Mouse (Mus musculus): ENCODE data around the gene Gtf2h3.
"Not testable (repeated sequence)": the region's sequence is repeated elsewhere in the genome, so short reads cannot be mapped to it uniquely, and the experiment has no call there.

Gtf2h3 gene

DNA sequence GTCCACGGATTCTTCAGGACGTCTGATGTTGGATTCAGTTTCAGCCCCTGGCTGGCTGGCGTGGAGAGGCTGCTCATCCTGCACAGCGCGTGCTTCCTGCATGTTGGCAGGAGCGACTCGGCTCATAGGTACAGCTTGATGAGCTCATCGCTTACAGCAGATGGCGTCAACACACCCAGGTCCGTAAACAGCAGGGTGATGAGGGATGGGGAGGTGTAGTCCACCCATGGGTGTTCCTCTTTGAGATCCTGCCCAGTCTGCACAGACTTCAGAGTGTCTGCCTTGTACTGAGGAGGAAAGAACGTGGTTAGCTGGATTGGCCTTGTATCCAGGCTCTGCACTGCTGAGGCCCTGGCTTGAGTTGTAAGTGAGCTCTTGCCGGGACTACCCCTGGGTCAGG, 7.9 kb upstream of the Gtf2h3 start:
- no peak for DNase-seq (ENCODE audit: low read depth, low spot score)

DNA sequence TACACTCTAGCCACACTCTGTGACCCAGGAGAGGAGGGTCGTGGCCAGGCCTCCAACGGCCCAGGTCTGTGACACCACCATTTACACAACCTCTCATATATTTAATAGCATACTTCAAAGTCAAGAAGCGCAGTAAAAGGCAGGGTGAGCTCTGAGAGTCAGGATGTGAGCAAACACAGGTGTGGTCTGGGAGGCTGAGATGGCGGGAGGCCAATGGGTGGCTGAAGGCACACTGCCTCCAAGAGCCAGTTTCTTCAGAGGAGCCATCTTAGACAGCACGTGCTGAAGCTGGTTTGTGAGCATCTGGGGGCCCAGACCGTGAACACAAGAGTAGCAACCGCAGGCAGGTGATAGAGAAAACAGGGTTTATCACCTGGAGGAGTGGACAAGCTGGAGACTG, 3.5 kb upstream of the Gtf2h3 start:
- DNase-seq (ENCODE audit: low read depth, low spot score) = no peak

DNA sequence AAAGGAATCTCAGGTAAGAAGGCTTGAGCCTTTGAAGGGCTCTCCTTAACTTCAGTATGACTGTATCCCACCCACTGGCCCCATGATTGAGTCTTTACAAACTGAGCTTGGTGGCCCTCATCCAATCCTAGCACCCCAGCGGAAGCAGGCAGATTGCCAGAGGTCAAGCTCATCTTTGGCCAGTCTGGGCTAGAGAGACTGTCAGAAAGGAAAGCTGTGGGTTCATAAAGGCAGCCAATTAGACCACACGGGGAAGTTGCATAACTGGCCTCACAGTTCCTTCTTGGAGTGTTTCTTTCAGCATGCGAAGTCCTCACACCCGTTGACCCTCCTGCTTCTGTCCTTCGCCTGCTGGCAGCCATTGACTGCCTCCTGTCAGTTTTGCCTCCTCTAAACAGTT, 3.6 kb downstream of the Gtf2h3 start:
- no peak for DNase-seq (ENCODE audit: low read depth, low spot score)

- DNase-seq (ENCODE audit: low read depth, low spot score) = no peak
Observed at GRCm38 (mm10) chr5:124592768-124593167, 13.8 kb downstream of the Gtf2h3 start.

DNA sequence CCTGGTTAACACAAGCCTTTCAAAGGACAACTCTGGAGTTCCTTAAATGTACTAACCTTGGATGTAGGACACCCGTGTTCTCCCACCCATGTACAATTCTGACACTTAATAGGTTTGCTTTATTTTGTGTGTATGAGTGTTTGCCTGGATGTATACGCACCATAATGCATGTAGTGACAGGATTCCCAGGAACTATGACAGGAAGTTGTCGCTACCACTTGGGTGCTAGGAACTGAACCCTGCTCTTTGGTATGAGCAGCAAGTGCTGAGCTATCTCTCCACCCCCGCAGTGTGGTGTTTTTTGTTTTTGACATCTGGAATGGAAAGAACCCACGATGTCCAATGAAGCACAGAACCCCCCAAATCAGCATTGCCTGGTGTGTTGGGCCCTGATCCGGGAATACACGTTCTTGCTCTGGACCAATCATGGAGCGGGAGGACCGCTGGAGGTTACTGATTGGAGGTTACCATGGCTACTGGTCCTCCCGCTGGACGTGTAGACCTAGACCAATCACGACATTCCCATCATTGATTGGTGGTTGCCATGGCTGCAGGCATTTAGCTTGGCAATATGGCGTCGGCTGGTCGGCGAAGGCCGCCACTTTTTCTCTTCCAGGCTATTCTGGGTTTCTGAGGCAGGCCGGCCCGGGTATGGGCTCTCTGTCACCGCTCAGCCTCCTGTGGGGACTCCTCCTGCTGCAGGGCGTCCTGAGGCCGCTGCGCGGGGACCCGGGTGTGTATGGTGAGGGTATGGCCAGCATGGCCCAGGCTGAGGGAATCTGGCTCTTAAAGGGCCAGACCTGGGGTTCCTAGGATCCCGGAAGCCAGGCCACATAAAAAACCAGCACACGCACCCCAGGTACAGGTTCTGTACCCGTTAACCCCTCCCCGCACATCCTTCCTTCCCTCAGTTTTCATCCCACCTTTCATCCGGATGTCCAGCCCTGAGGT, 19.6 kb downstream of the Gtf2h3 start:
- DNase-seq (ENCODE audit: low read depth, low spot score) = peak; percentile 97

GRCm38 (mm10) chr5:124599726-124600125, 20.8 kb downstream of the Gtf2h3 start:
- DNase-seq (ENCODE audit: low read depth, low spot score) = not testable (repeated sequence)

GRCm38 (mm10) chr5:124602349-124602748, 23.4 kb downstream of the Gtf2h3 start:
- DNase-seq (ENCODE audit: low read depth, low spot score) = peak; percentile 62

GRCm38 (mm10) chr5:124604296-124604695, 25.4 kb downstream of the Gtf2h3 start:
- no peak for DNase-seq (ENCODE audit: low read depth, low spot score)

GRCm38 (mm10) chr5:124605041-124605622, 26.2 kb downstream of the Gtf2h3 start:
- DNase-seq (ENCODE audit: low read depth, low spot score) = no peak

- DNase-seq (ENCODE audit: low read depth, low spot score) = no peak
Observed at GRCm38 (mm10) chr5:124610965-124611364, 32.0 kb downstream of the Gtf2h3 start.

DNA sequence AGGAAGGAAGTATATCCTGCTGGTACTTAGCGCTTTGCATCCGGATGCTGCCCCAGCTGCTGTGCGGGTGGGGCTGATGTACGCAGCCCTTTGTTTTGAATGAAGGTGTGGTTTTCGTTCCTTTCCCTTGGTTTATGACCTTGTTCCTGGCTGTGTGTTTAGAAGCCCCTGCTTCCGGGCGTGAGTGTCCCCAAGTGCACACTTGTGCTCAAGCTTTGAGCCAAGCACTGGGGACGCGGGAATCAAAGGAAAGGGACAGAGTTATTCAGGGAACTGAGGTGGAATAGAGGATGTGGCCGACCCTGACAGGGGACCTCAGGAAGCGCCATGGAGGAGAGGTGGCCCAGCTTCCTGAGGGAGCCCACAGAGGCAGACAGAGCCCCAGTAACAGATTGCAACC, 35.8 kb downstream of the Gtf2h3 start:
- no peak for DNase-seq (ENCODE audit: low read depth, low spot score)

- DNase-seq (ENCODE audit: low read depth, low spot score) = no peak
Observed at GRCm38 (mm10) chr5:124618711-124619110, 39.8 kb downstream of the Gtf2h3 start.

DNA sequence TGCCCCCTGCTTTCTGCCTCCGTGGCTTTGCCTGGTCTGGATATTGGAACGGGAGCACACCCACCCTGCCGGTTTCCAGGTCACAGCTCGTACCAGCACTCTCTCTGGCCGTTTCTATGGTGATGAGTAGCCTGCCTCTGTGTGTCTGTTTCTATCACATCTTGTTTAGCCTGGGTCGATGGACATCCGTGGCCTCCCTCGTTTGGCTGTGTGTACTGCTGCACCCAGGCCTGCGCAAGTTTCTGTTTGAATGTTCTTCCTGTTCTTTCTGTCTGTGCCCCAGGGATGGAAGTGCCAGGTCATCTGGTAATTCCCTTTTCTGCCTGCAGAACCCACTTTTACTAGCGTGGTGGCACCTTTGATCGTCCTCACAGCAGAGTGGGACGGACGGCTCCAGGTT, 42.4 kb downstream of the Gtf2h3 start:
- DNase-seq (ENCODE audit: low read depth, low spot score) = no peak

GRCm38 (mm10) chr5:124622890-124623289, 44.0 kb downstream of the Gtf2h3 start:
- no peak for DNase-seq (ENCODE audit: low read depth, low spot score)

DNA sequence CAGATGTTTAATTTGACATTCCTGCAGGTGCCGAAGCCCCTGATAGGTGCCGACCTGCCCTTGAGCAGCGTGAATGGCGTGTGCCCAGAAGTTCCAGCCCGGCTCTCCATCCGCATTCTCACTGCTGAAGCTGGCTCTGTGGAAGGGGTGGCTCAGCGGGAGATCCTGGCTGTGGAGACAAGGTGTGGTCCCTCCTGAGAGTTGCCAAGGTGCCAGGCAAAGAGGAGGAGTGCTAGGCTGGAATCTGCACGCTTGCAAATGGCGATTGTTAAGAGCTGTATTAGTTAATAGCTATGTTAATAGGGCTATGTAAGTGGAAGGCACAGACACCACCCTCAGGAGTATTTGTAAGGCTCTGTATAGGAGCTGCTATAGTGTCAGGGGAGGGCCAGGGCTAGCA, 45.4 kb downstream of the Gtf2h3 start:
- no peak for DNase-seq (ENCODE audit: low read depth, low spot score)

- DNase-seq (ENCODE audit: low read depth, low spot score) = peak; percentile 91
Observed at GRCm38 (mm10) chr5:124628448-124629363, 49.8 kb downstream of the Gtf2h3 start, which contains the start of gene Atp6v0a2. Atp6v0a2 (plus strand) TSS chr5:124628576.

GRCm38 (mm10) chr5:124629641-124630040, 50.7 kb downstream of the Gtf2h3 start:
- DNase-seq (ENCODE audit: low read depth, low spot score) = no peak

DNA sequence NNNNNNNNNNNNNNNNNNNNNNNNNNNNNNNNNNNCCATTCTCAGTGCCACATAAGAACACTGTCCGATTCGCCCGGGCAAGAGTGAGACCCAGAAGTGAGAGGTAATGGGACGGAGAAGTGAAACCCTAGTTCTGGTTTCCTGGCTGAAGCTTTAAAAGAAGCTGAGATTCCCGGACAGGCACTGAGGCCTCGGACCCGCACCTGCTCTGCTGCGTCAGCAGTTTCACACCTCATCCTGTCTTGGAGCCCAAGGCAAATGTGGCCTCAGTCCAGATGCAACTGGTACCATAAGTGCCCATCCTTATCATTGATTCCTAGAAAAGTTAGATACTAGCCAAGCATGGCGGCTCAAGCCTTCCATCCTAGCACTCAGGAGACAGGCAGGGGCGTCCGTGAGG, 52.7 kb downstream of the Gtf2h3 start:
- no peak for DNase-seq (ENCODE audit: low read depth, low spot score)

- no peak for DNase-seq (ENCODE audit: low read depth, low spot score)
Observed at GRCm38 (mm10) chr5:124632461-124632860, 53.5 kb downstream of the Gtf2h3 start.

DNA sequence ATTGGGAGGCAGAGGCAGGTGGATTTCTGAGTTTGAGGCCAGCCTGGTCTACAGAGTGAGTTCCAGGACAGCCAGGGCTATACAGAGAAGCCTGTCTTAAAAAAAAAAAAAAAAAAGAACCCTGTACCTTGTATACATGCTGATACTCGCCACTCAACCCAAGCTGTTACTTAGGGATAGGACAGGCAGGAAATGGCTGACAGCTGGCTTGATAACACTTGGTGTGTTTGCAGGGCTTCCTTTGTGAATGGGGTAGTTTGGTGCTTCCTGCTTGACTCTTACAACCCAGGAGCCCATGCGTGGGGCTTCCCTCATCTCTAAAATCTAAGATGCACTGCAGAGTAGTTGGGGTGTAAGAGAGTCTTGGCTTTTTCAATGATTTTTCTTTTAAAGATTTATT, 54.5 kb downstream of the Gtf2h3 start:
- no peak for DNase-seq (ENCODE audit: low read depth, low spot score)

- DNase-seq (ENCODE audit: low read depth, low spot score) = peak; percentile 55
Observed at GRCm38 (mm10) chr5:124635068-124635467, 56.1 kb downstream of the Gtf2h3 start.

GRCm38 (mm10) chr5:124636139-124636538, 57.2 kb downstream of the Gtf2h3 start:
- no peak for DNase-seq (ENCODE audit: low read depth, low spot score)
